Mouse (Mus musculus) C2C12 (cell line): ENCODE measurements at regions not wholly inside any gene's neighbourhood (a gene's known extent, or its start where the extent isn't known, plus 50 kb on each side); places are given as distances from the start of the nearest gene placed in this dataset.

Source experiments
- H3K27me3 ChIP-seq: one replicate; pipeline ENCODE4 v1.6.1; 2011; ENCODE audit not compliant: control insufficient read depth, insufficient read depth, insufficient read length
- H3K36me3 ChIP-seq: one replicate; pipeline ENCODE4 v1.6.1; 2011; ENCODE audit not compliant: control insufficient read depth, insufficient read depth
- H3K4me3 ChIP-seq: one replicate; pipeline ENCODE4 v1.5.1; 2011; ENCODE audit warnings: mild to moderate bottlenecking, control low read depth; ENCODE audit not compliant: poor library complexity, insufficient read depth, severe bottlenecking
- H3K79me2 ChIP-seq: one replicate; pipeline ENCODE4 v1.6.1; 2011; ENCODE audit not compliant: control insufficient read depth, insufficient read depth
- H3K79me3 ChIP-seq: one replicate; pipeline ENCODE4 v1.6.1; 2011; ENCODE audit warnings: low read depth, control low read depth
- H3ac ChIP-seq: one replicate; pipeline ENCODE3; 2011; ENCODE audit warnings: low read depth; ENCODE audit not compliant: control insufficient read depth, insufficient read length
- CEBPB ChIP-seq: IDR thresholded peaks from one replicate; pipeline ENCODE4 v1.6.1; 2011; ENCODE audit warnings: low read depth, mild to moderate bottlenecking, control low read depth, moderate library complexity
- CTCF ChIP-seq: IDR thresholded peaks from one replicate; pipeline ENCODE4 v1.5.1; 2011; ENCODE audit not compliant: control insufficient read depth, insufficient read depth, insufficient read length
- FOSL1 ChIP-seq: IDR thresholded peaks from one replicate; pipeline ENCODE4 v1.8.0; 2011; ENCODE audit warnings: mild to moderate bottlenecking, low read length; ENCODE audit not compliant: poor library complexity, insufficient read depth, severe bottlenecking
- MAX ChIP-seq: IDR thresholded peaks from one replicate; pipeline ENCODE4 v1.6.1; 2011; ENCODE audit warnings: mild to moderate bottlenecking, control low read depth
- MYOD1 ChIP-seq: IDR thresholded peaks from one replicate; pipeline ENCODE4 v1.6.1; 2011; ENCODE audit warnings: low read depth; ENCODE audit not compliant: control insufficient read depth, insufficient read length
- MYOG ChIP-seq: IDR thresholded peaks from one replicate; pipeline ENCODE4 v1.6.1; 2011; ENCODE audit not compliant: control insufficient read depth, insufficient read length; ENCODE audit errors: extremely low read depth
- USF1 ChIP-seq: IDR thresholded peaks from one replicate; pipeline ENCODE4 v1.6.1; 2011; ENCODE audit warnings: low read depth, mild to moderate bottlenecking, control low read depth, moderate library complexity

DNA sequence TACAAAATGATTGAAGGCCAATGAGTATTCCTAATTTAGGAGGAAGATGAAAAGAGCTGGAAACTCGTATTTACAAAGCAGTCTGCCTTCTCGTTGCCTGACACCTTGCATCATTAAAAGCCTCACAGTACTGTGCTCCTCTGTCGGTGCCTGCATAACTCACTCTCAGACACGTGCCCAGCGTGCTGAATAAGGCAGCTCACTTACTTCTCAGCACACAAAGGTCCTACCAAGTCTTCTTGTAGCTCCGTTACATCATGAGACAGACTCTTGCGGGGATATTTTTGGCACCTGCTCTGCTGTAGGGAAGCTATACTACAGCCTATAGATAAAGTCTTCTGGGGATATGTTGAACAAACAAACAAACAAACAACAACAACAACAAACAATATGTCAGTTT, 400.0 kb upstream of the Atp11b start:
- Histone ChIP-seq H3K79me2 (no peaks in the 10 kb centered on the region), H3K36me3 (no peaks in the 10 kb centered on the region), H3K79me3 (no peaks in the 10 kb centered on the region), H3K4me3 (no peak overlapping the region), H3ac (no peak overlapping the region), H3K27me3 (no peaks in the 10 kb centered on the region)
- TF ChIP-seq MYOG = no peak
- no peak for TF ChIP-seq MYOD1
- TF ChIP-seq CTCF = no peak
- no peak for TF ChIP-seq MAX
- no peak for TF ChIP-seq CEBPB
- TF ChIP-seq FOSL1 = no peak
- no peak for TF ChIP-seq USF1

- H3ac ChIP-seq = no peak overlapping the region
- no peak overlapping the region for H3K4me3 ChIP-seq
- no peaks in the 10 kb centered on the region for H3K27me3 ChIP-seq
- H3K36me3 ChIP-seq = no peaks in the 10 kb centered on the region
- no peaks in the 10 kb centered on the region for H3K79me3 ChIP-seq
- no peaks in the 10 kb centered on the region for H3K79me2 ChIP-seq
- TF ChIP-seq USF1 (no peak), CTCF (no peak), CEBPB (no peak), MAX (no peak), MYOG (no peak), FOSL1 (no peak), MYOD1 (no peak)
These were observed 399.6 kb upstream of the Atp11b start for GRCm38 (mm10) chr3:35354356-35354755.

DNA sequence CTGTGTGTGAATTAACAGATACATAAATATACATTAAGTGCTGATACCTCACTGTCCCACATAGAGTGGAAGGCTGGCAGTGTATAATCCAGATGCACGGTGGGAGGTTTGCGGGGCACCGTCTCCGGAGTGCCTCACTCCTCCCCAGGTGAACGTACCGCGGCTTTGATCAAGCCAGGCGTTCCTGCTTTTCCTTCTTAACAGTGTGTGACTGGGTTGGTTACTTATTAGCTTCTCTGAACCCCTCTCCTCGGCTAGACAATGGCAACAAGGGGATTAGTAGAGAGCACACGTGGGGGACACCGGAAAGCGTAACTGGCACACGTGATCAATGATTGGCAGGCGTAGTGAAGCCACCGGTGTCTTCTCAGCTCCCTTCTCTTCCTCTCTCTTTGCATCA, 396.8 kb upstream of the Atp11b start:
- H3K4me3 ChIP-seq = no peak overlapping the region
- no peaks in the 10 kb centered on the region for H3K79me3 ChIP-seq
- H3K79me2 ChIP-seq = no peaks in the 10 kb centered on the region
- H3K36me3 ChIP-seq = no peaks in the 10 kb centered on the region
- TF ChIP-seq CEBPB (no peak), USF1 (no peak), CTCF (no peak), FOSL1 (no peak), MYOD1 (no peak), MYOG (no peak), MAX (no peak)
- no peak overlapping the region for H3ac ChIP-seq
- no peaks in the 10 kb centered on the region for H3K27me3 ChIP-seq

DNA sequence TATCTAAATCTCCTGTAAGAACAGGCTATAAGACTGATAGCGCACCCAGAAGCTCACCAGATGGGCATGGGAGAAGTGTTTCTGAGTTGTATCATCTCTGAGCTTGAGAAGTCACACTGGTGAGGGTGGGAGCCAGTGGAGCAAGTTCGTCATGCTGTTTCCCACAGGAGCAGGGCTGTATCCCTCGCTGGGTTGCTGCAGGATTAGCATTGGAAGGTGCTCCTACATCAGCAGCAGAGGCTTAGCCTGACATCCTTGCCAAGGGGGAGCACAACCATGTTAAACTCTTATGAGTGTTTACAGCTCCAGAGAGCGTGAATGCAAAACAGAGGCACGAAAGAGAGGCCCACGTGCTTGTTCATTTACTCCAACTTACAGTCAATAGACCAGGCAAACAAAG, 395.4 kb upstream of the Atp11b start:
- H3K27me3 ChIP-seq = no peaks in the 10 kb centered on the region
- no peaks in the 10 kb centered on the region for H3K36me3 ChIP-seq
- H3K79me2 ChIP-seq = no peaks in the 10 kb centered on the region
- no peaks in the 10 kb centered on the region for H3K79me3 ChIP-seq
- no peak for TF ChIP-seq CEBPB
- TF ChIP-seq FOSL1 = no peak
- TF ChIP-seq MAX = no peak
- TF ChIP-seq CTCF = no peak
- no peak for TF ChIP-seq MYOG
- no peak overlapping the region for H3K4me3 ChIP-seq
- H3ac ChIP-seq = no peak overlapping the region

- Histone ChIP-seq H3K27me3 (no peaks in the 10 kb centered on the region), H3K36me3 (no peaks in the 10 kb centered on the region), H3ac (no peak overlapping the region), H3K79me2 (no peaks in the 10 kb centered on the region), H3K4me3 (no peak overlapping the region), H3K79me3 (no peaks in the 10 kb centered on the region)
- TF ChIP-seq CTCF (no peak), MYOG (no peak), USF1 (no peak), MAX (no peak), MYOD1 (no peak), CEBPB (no peak), FOSL1 (no peak)
These were observed 394.6 kb upstream of the Atp11b start for GRCm38 (mm10) chr3:35359288-35359687.

DNA sequence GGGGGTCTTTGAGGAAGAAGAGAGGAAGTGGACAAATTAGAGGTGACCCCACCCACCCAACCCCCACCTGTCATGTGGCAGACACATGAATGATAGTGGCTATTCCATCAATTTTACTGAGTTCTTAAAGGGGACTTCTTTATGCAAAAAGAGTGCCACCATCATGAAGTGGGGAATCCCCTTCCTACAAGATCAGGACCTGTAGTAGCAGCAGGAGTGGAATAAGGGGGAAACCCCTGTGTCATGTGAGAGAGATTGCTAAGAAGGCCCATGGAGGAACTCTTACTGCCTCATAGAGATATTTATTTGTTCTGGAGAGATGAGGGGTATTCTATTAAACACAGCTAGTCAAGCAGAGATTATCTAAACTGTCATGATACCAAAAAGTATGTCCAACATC, 393.4 kb upstream of the Atp11b start:
- H3K27me3 ChIP-seq = no peaks in the 10 kb centered on the region
- H3K4me3 ChIP-seq = no peak overlapping the region
- no peak for TF ChIP-seq MYOG
- no peak for TF ChIP-seq CEBPB
- TF ChIP-seq FOSL1 = no peak
- no peak for TF ChIP-seq MYOD1
- no peak for TF ChIP-seq CTCF
- no peak for TF ChIP-seq MAX
- TF ChIP-seq USF1 = no peak
- H3K36me3 ChIP-seq = no peaks in the 10 kb centered on the region
- H3ac ChIP-seq = no peak overlapping the region
- no peaks in the 10 kb centered on the region for H3K79me2 ChIP-seq
- no peaks in the 10 kb centered on the region for H3K79me3 ChIP-seq
